Mouse (Mus musculus): ENCODE measurements at regions not wholly inside any gene's neighbourhood (a gene's known extent, or its start where the extent isn't known, plus 50 kb on each side); places are given as distances from the start of the nearest gene placed in this dataset.
A peak's percentile ranks its signal among the peaks of the same experiment; 100 is the strongest.

DNA sequence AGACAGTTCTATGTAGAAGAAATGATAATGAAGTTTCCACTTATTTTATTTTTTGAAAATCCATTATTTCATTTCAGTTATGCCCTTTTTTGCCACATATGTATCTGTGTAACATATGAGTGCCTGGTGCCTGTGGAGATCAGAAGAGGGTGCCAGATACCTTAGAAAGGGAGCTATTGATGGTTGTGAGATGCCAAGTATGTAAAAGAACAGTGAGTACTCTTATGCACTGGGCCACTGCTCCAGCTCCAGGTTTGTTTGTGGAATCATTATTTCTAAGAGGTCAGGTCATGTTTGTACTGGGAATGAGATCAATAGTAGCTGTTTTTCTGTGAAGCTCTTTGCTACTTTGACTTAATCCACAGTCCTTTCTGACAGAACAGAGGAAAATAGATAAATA is 68.1 kb downstream of the Cenpw start:
- DNase-seq (ENCODE audit: low spot score in 2 of 2) = no peak

DNA sequence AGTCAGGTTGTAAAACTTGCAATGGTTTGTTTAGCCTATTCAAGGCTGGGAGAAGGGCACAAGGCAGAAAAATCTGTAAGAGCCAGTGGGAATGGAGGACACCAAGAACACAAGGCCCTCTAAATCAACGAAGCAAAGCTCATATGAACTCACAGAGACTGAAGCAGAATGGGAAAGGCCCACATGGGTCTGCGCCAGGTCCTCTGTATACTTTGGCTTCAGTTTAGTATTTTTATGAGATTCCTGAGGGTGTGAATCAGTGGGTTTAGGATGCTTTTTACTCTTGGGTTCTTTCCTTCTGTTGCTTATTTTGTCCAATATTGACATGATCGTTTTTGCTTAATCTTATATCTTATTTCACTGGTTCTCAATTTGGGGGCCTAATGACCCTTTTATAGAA is 90.0 kb downstream of the Cenpw start:
- no peak for DNase-seq (ENCODE audit: low spot score in 2 of 2)

DNA sequence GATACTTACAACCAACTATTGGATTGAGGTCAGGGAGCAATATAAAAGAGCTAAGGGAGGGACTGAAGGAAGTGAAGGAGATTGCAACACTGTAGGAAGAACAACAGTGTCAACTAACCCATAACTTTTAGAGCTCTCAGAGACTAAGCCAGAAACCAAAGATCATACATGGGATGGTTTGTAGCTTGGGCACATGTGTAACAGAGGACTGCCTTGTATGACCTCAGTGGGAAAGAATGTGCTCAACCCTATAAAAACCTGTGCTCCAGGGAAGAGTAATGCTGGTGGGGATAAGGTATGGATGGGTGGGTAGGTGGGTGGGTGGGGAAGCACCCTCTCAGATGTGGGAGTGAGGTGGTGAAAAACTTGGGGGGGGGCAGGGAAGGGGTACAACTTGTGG is 97.9 kb downstream of the Cenpw start:
- DNase-seq (ENCODE audit: low spot score in 2 of 2) = no peak

DNA sequence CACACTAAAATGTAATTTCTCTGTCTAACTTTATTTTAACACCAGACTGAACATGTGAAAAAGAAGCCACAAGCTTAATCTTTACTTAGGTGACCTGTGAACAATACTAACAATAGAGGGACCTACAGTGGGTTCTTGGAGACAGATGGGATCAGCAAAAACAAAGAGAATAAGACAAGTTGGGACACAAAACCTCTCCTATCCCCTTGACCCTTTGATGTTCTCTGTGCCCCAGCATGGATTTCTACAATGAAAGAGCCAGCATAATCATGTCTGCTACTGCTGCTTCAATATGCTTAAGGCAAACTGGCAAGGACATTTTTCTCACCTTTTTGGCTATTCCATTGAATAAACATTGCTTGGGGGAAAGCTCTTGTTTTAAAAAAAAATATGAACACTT is 105.8 kb downstream of the Cenpw start:
- DNase-seq (ENCODE audit: low spot score in 2 of 2) = no peak

DNA sequence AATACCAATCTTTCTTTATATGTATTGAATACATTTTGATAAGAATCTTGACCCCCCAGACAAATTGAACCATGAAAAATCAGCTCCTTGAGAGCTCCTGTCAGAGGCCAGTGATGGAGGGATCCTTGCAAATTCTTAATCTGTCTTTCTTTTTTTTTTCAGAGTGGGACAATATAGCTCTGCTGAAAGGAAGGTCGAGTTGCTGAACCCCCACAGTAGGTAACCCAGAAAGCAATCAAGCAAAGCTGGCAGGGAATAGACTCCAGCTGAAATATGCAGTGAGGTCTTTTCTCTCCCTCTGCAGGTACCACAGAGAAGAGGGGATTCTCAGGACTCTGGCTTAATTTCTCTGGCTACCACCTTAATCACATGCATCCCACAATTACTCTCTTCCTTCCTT is 108.8 kb downstream of the Cenpw start:
- DNase-seq (ENCODE audit: low spot score in 2 of 2) = no peak

DNA sequence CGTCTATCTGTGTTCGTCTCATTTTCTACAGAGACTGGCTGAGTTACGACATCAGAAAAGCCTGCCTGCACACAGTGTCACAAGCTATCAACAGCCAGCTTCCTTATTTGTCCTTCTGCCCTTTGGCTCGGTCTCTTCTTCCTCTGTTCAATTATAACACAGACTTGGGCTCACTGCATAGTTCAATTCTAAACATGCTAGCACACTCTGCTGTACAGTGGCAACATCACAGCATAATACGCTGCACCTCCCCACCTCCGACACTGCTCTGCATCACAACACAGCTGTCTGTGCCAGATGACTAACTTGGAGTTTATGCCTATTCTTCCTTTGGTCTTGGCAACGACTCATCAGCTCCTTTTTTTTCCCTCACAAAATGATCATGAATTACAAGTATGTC is 111.0 kb downstream of the Cenpw start:
- DNase-seq (ENCODE audit: low spot score in 2 of 2) = peak; percentile 12 to 23

DNA sequence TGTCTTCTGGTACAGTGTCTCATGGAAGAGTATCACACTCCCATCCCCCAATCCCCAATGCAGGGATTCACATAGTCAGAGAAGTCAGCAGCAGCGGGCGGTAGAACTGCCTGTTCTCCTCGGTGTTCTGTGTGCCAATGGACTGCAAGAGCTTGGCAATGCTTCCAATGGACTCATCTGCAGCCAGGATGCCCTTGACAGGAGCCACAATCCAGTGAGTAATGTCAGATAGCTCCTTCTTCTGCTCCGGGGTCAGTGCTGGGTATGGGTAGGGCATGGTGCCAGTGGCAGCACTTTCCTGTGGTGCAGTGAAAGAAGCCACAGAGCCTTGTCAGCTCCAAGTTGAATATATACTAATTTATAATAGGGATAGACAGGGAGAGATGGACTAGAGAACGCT is 115.3 kb downstream of the Cenpw start:
- DNase-seq (ENCODE audit: low spot score in 2 of 2) = no peak

DNA sequence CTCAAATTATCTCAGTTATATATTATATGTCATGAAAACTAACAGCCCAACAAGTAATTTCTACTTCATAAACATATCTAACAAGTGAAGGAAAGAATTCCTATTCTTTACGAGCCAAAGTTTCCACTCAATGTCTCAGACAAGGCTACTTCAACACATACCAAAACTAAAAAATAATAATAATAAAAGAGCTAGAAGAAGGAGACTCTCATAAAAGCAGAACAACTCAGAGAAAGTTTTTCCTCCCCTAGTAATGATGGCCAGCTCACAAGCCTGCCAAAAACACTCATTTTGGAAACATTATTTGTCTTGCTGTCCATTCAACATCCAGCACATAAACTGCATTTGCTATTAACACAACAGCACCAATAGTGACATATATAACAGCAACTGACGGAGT is 133.7 kb downstream of the Cenpw start:
- no peak for DNase-seq (ENCODE audit: low spot score in 2 of 2)

DNA sequence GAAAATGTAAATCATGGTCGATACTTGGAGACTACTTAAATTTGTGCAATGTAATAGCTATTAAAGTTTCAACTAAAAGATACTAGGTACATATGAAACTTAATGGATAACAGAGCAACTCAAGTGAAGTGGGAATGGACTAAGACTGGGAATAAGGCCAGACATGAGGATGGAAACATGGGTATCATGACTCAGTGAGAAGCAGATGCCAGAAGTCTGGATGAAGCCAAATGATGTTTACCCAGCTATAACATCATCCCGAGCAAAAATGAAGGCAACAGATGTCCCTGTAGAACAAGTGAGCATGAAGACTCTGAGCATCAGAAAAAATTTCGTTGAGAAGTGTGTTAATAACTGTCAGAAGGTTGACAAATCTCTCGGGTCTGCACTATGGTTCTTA is 169.7 kb downstream of the Cenpw start:
- DNase-seq (ENCODE audit: low spot score in 2 of 2) = no peak

DNA sequence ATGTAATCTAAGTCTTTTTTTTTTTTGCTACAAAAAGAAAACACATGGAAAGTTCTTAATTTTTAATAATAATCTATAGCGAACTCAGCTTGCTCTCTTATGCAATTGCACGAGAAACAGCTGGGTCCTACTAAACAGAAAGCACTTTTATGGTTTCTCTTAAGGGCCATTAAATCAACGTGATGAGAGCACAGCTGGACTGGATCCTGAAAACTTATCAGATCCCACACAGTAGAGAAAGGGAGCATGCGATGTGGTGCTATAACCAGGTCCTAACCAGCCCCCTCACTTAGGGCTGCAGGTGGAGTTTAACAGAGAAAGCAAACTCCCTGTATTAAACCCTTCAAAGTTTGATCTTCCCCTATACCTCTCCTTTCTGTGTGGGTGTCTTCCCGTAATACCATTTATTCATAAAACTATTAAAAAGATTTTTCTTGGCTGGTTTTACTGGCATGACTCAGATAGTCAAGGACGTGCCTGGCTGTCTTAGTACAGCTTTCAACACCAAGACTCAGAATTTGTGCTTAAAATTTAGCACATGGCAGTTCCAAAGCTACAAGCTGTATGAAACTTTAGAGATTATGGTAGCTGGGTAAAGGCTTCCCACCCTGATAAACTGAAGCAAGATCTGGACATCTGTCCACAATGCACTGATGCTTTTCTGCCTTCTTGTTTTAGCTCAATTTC is 197.3 kb downstream of the Cenpw start:
- no peak for DNase-seq (ENCODE audit: low spot score in 2 of 2)

DNA sequence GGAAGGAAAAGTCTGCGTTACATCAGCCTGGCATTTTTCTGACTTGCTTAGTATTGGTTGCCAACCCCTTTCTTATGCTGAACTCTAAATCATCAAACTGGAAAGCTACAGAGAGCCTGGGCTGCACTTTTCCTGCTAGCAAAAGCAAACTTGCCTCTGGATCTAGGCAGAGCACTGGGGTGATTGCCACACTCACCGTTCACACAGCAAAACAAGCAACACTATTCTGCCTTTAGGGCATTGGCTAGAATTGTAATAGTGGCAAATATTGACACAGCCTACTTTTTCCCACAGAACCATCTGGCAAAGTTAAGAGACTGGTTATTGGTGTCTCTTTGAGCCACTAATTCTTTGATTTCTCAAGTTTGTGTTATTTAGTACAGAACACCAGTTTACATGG is 199.5 kb downstream of the Cenpw start:
- no peak for DNase-seq (ENCODE audit: low spot score in 2 of 2)

DNA sequence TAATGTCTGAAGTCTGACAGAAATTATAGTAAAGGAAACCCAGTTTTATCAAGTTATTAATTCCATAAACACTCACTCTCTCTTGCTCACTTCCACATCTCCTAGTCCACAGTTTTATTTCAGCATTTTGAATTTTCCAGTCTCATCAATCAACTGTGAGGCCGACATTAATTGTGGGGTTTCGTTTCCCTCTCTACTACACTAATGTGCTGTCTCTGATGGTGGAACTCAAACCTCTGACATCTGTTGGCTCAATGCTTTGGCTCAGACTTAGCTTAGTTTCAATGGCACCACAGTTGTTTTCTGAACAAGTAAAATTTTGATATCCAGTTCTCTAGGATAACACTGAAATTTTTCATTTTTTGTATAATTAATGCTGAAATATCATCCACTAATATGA is 218.8 kb downstream of the Cenpw start:
- no peak for DNase-seq (ENCODE audit: low spot score in 2 of 2)

Data from frontal cortex, postnatal 10 days (tissue).